Mouse (Mus musculus): ENCODE data around the gene Gba. TPM values are rescaled to one million over a fixed set of nuclear protein-coding genes. Genes with fewer than 3 reads are reported as not detected.

Gene Gba
- polyA plus RNA-seq, 1 experiment, result 71.7 TPM

GRCm38 (mm10) chr3:89242331-89242895 is 39.7 kb downstream of the Gba start:
- H3K4me3 ChIP-seq (replicated peaks; ENCODE audit: control insufficient read depth, low read depth, low read length), result no peak overlapping the region
- no peak overlapping the region for H3K27ac ChIP-seq (ENCODE audit: control insufficient read depth, insufficient read depth, low read depth, low read length, poor library complexity)
- H3K4me1 ChIP-seq (ENCODE audit: control insufficient read depth, insufficient read depth, low read length), result peaks cover 3% of the 10 kb centered on the region
- 57% methylated on average over 9 of the region's 9 CpGs for WGBS
- TF ChIP-seq CTCF (IDR thresholded peaks at IDR 0.05; ENCODE audit: control insufficient read depth, insufficient read depth, low read length) (peak; percentile 72), POLR2A (IDR thresholded peaks at IDR 0.05; ENCODE audit: borderline replicate concordance, control insufficient read depth, low read depth, low read length) (no peak)

- no peak for TF ChIP-seq POLR2A (IDR thresholded peaks at IDR 0.05; ENCODE audit: borderline replicate concordance, control insufficient read depth, low read depth, low read length)
- TF ChIP-seq CTCF (IDR thresholded peaks at IDR 0.05; ENCODE audit: control insufficient read depth, insufficient read depth, low read length), result peak; percentile 58
- Histone ChIP-seq H3K4me1 (ENCODE audit: control insufficient read depth, insufficient read depth, low read length) (peaks cover 3% of the 10 kb centered on the region), H3K27ac (ENCODE audit: control insufficient read depth, insufficient read depth, low read depth, low read length, poor library complexity) (no peak overlapping the region), H3K4me3 (replicated peaks; ENCODE audit: control insufficient read depth, low read depth, low read length) (no peak overlapping the region)
- WGBS, result 11% methylated on average over 14 of the region's 14 CpGs
These were observed 40.9 kb downstream of the Gba start for GRCm38 (mm10) chr3:89243609-89244008.

- 43% methylated on average over 25 of the region's 25 CpGs for WGBS
- no peak overlapping the region for H3K4me3 ChIP-seq (replicated peaks; ENCODE audit: control insufficient read depth, low read depth, low read length)
- H3K27ac ChIP-seq (ENCODE audit: control insufficient read depth, insufficient read depth, low read depth, low read length, poor library complexity), result no peak overlapping the region
- 0 out of 2 replicates have a peak, but pooled peaks have one; percentile 2 for TF ChIP-seq CTCF (IDR thresholded peaks at IDR 0.05; ENCODE audit: control insufficient read depth, insufficient read depth, low read length)
- no peak for TF ChIP-seq POLR2A (IDR thresholded peaks at IDR 0.05; ENCODE audit: borderline replicate concordance, control insufficient read depth, low read depth, low read length)
- H3K4me1 ChIP-seq (ENCODE audit: control insufficient read depth, insufficient read depth, low read length), result peaks cover 3% of the 10 kb centered on the region
These were observed 41.6 kb downstream of the Gba start for GRCm38 (mm10) chr3:89244158-89244981.

GRCm38 (mm10) chr3:89244982-89245687 is 42.4 kb downstream of the Gba start:
- WGBS, result under 1% methylated on average over 25 of the region's 26 CpGs
- Histone ChIP-seq H3K4me1 (ENCODE audit: control insufficient read depth, insufficient read depth, low read length) (peaks cover 3% of the 10 kb centered on the region), H3K4me3 (replicated peaks; ENCODE audit: control insufficient read depth, low read depth, low read length) (peak overlapping the region; percentile 15), H3K27ac (ENCODE audit: control insufficient read depth, insufficient read depth, low read depth, low read length, poor library complexity) (no peak overlapping the region)
- TF ChIP-seq CTCF (IDR thresholded peaks at IDR 0.05; ENCODE audit: control insufficient read depth, insufficient read depth, low read length) (no peak), POLR2A (IDR thresholded peaks at IDR 0.05; ENCODE audit: borderline replicate concordance, control insufficient read depth, low read depth, low read length) (no peak)

DNA sequence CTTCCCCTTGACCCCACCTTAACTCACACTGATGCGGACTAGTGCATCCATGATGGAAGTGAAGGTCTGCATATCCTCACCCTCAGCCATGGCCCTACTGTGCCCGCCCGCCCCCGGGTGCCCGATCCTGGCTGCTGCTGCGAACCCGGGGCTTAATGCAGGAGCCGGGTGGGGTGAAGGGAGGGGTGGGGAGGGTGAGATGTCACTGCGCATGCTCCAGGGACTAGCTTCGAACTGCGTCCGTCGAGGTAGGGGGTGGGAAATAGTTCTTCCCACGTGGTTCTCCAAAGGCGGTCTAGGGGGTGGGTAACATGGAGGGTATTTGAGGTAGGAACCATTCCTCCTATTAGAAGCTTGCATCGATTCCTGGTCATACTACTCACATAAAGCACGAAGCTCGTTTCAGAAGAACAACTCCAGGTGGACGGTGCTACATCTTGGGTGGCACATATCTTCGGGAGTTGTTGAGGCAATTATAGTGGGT is 43.0 kb downstream of the Gba start, which contains the start of gene Krtcap2:
Gene Krtcap2, plus strand, starts transcription at position 279 of the 484 bp plus-strand sequence.
- Histone ChIP-seq H3K4me3 (replicated peaks; ENCODE audit: control insufficient read depth, low read depth, low read length) (peak within 1 kb of the TSS; percentile 93), H3K27ac (ENCODE audit: control insufficient read depth, insufficient read depth, low read depth, low read length, poor library complexity) (peak within 1 kb of the TSS; percentile 16; the same call in 1 of the 2 replicates), H3K4me1 (ENCODE audit: control insufficient read depth, insufficient read depth, low read length) (peaks cover 5% of the 10 kb centered on the region)
- no peak for TF ChIP-seq CTCF (IDR thresholded peaks at IDR 0.05; ENCODE audit: control insufficient read depth, insufficient read depth, low read length)
- TF ChIP-seq POLR2A (IDR thresholded peaks at IDR 0.05; ENCODE audit: borderline replicate concordance, control insufficient read depth, low read depth, low read length), result no peak
- 6% methylated on average over 20 of the region's 20 CpGs for WGBS

GRCm38 (mm10) chr3:89246261-89247100 is 43.8 kb downstream of the Gba start, which contains the start of gene Trim46:
Gene Trim46 (minus strand): TSS chr3:89246309.
- Histone ChIP-seq H3K27ac (ENCODE audit: control insufficient read depth, insufficient read depth, low read depth, low read length, poor library complexity) (peak within 1 kb of the TSS; percentile 16; the same call in 1 of the 2 replicates), H3K4me3 (replicated peaks; ENCODE audit: control insufficient read depth, low read depth, low read length) (peak within 1 kb of the TSS; percentile 93), H3K4me1 (ENCODE audit: control insufficient read depth, insufficient read depth, low read length) (peaks cover 7% of the 10 kb centered on the region)
- WGBS, result under 1% methylated on average over 42 of the region's 42 CpGs
- TF ChIP-seq POLR2A (IDR thresholded peaks at IDR 0.05; ENCODE audit: borderline replicate concordance, control insufficient read depth, low read depth, low read length), result no peak; the same call in 1 of the 2 replicates
- TF ChIP-seq CTCF (IDR thresholded peaks at IDR 0.05; ENCODE audit: control insufficient read depth, insufficient read depth, low read length), result peak; percentile 98

- WGBS, result 52% methylated on average over 4 of the region's 4 CpGs
- Histone ChIP-seq H3K4me1 (ENCODE audit: control insufficient read depth, insufficient read depth, low read length) (peaks cover 7% of the 10 kb centered on the region), H3K4me3 (replicated peaks; ENCODE audit: control insufficient read depth, low read depth, low read length) (no peak overlapping the region), H3K27ac (ENCODE audit: control insufficient read depth, insufficient read depth, low read depth, low read length, poor library complexity) (no peak overlapping the region)
- no peak for TF ChIP-seq POLR2A (IDR thresholded peaks at IDR 0.05; ENCODE audit: borderline replicate concordance, control insufficient read depth, low read depth, low read length)
These were observed 44.7 kb downstream of the Gba start for GRCm38 (mm10) chr3:89247466-89247865.

Data from bone marrow, adult 2 months (tissue).